In the genomic region with DNA sequence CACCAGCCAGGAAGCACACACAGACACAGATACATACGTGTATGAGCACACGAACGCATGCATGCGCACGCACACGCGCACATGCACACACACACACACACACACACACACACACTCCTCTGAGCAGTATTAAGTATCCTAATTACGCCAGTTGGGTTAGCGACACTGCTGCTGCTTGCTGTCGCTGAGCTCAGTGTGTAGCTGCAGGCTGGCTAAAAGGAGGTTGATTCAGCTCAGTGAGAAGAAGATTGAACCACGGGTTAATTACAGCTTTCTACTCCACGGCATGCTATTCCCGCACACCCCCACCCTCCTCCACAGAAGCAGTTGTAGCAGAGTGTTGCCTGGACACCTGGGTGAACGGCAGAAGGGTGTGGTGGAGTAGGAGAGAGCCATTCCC, we compare ENCODE assay signal across 12 mouse cellular contexts.
DNase-seq lines count a peak whose midpoint lies in the region; ATAC-seq lines count a peak whose summit lies in the region.
"Had no signal": no experiment of that assay in that cellular context is flagged by ENCODE, and none has a peak within 500 bp of the region (broad histone marks: within the 10 kb centered on the region; RNA-seq: fewer than 3 reads in every experiment).

No protein-coding gene starts in this region.

- no peak; the same call in 1 of the 2 replicates for ATAC-seq in embryonic facial prominence, embryonic 14.5 days (ENCODE audit: low read depth)
- peak; percentile 57 for ATAC-seq in hindbrain, embryonic 14.5 days (ENCODE audit: low FRiP score)
- peak; percentile 79 for ATAC-seq in neural tube, embryonic 15.5 days (ENCODE audit: low FRiP score)

- H3K27ac ChIP-seq in embryonic facial prominence, embryonic 14.5 days (replicated peaks; ENCODE audit: low read depth, low read length), result no peak overlapping the region
- H3K27ac ChIP-seq in hindbrain, embryonic 14.5 days, result peak overlapping the region; percentile 71
- H3K27ac ChIP-seq in neural tube, embryonic 15.5 days (replicated peaks), result peak overlapping the region; percentile 75
- H3K27ac ChIP-seq: heart, adult 2 months; limb, embryonic 13.5 days had no signal

- no peak overlapping the region for H3K9ac ChIP-seq in embryonic facial prominence, embryonic 14.5 days (ENCODE audit: low read depth, low read length)
- H3K9ac ChIP-seq in hindbrain, embryonic 14.5 days, result peak overlapping the region; percentile 24; the same call in 1 of the 2 replicates
- H3K9ac ChIP-seq in neural tube, embryonic 15.5 days (replicated peaks), result no peak overlapping the region

- intact Hi-C loops in left cerebral cortex, postnatal 10 days (cut with DNase I), result no loop called here

- WGBS in embryonic facial prominence, embryonic 14.5 days, result 70% methylated on average over 14 of the region's 14 CpGs
- WGBS in hindbrain, embryonic 14.5 days, result 70% methylated on average over 14 of the region's 14 CpGs
- 51% methylated on average over 14 of the region's 14 CpGs for WGBS in neural tube, embryonic 15.5 days

- no peak overlapping the region for H3K4me3 ChIP-seq in embryonic facial prominence, embryonic 14.5 days (ENCODE audit: low read depth, low read length)
- no peak overlapping the region for H3K4me3 ChIP-seq in hindbrain, embryonic 14.5 days (replicated peaks; ENCODE audit: low read length)
- no peak overlapping the region for H3K4me3 ChIP-seq in neural tube, embryonic 15.5 days (replicated peaks)
- H3K4me3 ChIP-seq: heart, adult 2 months; limb, embryonic 13.5 days; myocyte had no signal

- no peaks in the 10 kb centered on the region for H3K9me3 ChIP-seq in embryonic facial prominence, embryonic 14.5 days (ENCODE audit: control insufficient read depth, low read length)
- no peaks in the 10 kb centered on the region for H3K9me3 ChIP-seq in hindbrain, embryonic 14.5 days (ENCODE audit: control insufficient read depth, low read length)
- H3K9me3 ChIP-seq in neural tube, embryonic 15.5 days (replicated peaks), result no peaks in the 10 kb centered on the region
- H3K9me3 ChIP-seq: limb, embryonic 13.5 days had no signal

- H3K36me3 ChIP-seq in embryonic facial prominence, embryonic 14.5 days (ENCODE audit: control insufficient read depth, insufficient read depth, low read length), result no peaks in the 10 kb centered on the region
- H3K36me3 ChIP-seq in hindbrain, embryonic 14.5 days (replicated peaks; ENCODE audit: control insufficient read depth, insufficient read depth), result no peaks in the 10 kb centered on the region
- no peaks in the 10 kb centered on the region for H3K36me3 ChIP-seq in neural tube, embryonic 15.5 days
- H3K36me3 ChIP-seq: limb, embryonic 13.5 days had no signal

- DNase-seq in left cerebral cortex, adult 11 months (ENCODE audit: low spot score), result peak; percentile 43
- no peak for DNase-seq in left cerebral cortex, postnatal 10 days (ENCODE audit: extremely low spot score in 1 of 2, low spot score in 2 of 2)
- DNase-seq in embryonic facial prominence, embryonic 14.5 days (ENCODE audit: low spot score), result peak; percentile 9
- DNase-seq in hindbrain, embryonic 14.5 days (ENCODE audit: low spot score), result peak; percentile 40
- DNase-seq in cerebellum, postnatal 4 days (ENCODE audit: low spot score in 2 of 2), result no peak
- DNase-seq in kidney, postnatal 10 days, result no peak
- DNase-seq in ovary, postnatal 36 days (ENCODE audit: low spot score), result no peak
- DNase-seq: heart, adult 2 months; kidney, adult 11 months had no signal

- no peaks in the 10 kb centered on the region for H3K27me3 ChIP-seq in embryonic facial prominence, embryonic 14.5 days (replicated peaks; ENCODE audit: control insufficient read depth, insufficient read depth, low read length)
- H3K27me3 ChIP-seq in hindbrain, embryonic 14.5 days (ENCODE audit: control insufficient read depth, insufficient read depth, low read length), result no peaks in the 10 kb centered on the region
- no peaks in the 10 kb centered on the region for H3K27me3 ChIP-seq in neural tube, embryonic 15.5 days (replicated peaks)

- peak overlapping the region; percentile 26; the same call in 1 of the 2 replicates for H3K4me2 ChIP-seq in embryonic facial prominence, embryonic 14.5 days (ENCODE audit: low read depth, low read length)
- H3K4me2 ChIP-seq in hindbrain, embryonic 14.5 days (replicated peaks), result 0 out of 2 replicates have a peak overlapping the region, but pooled peaks have one; percentile 0
- peak overlapping the region; percentile 35; the same call in 1 of the 2 replicates for H3K4me2 ChIP-seq in neural tube, embryonic 15.5 days

- peaks cover 10% of the 10 kb centered on the region for H3K4me1 ChIP-seq in embryonic facial prominence, embryonic 14.5 days (ENCODE audit: control insufficient read depth, insufficient read depth, low read length)
- peaks cover 17% of the 10 kb centered on the region for H3K4me1 ChIP-seq in hindbrain, embryonic 14.5 days (replicated peaks; ENCODE audit: control insufficient read depth, insufficient read depth, low read length)
- H3K4me1 ChIP-seq in neural tube, embryonic 15.5 days, result peaks cover 25% of the 10 kb centered on the region

Comparison
In these comparisons a context has a peak if more than half of its experiments do, and no peak if none do; other contexts are left out.
1. DNase-seq: peak in left cerebral cortex, adult 11 months (single experiment), embryonic facial prominence, embryonic 14.5 days (single experiment) and hindbrain, embryonic 14.5 days (single experiment); none in left cerebral cortex, postnatal 10 days (0 of 2), cerebellum, postnatal 4 days (0 of 2), kidney, postnatal 10 days (single experiment) and ovary, postnatal 36 days (single experiment).
2. Peak in every context shown above with its lines, with median percentiles within 50 percentile points of each other: H3K4me2 ChIP-seq.